Mouse (Mus musculus) v-Abl transformed pro-B cells (cell line): ENCODE results near the gene Sbk1.

Experiments used
- in situ Hi-C, 2 experiments: fragments of 400-800 bp; cut with MboI; formaldehyde crosslinking; loops; one replicate each; pipeline ENCODE4 v1.15.1; 2025; ENCODE audit not compliant: unreplicated experiment in 2 of 2

Gene Sbk1

DNA sequence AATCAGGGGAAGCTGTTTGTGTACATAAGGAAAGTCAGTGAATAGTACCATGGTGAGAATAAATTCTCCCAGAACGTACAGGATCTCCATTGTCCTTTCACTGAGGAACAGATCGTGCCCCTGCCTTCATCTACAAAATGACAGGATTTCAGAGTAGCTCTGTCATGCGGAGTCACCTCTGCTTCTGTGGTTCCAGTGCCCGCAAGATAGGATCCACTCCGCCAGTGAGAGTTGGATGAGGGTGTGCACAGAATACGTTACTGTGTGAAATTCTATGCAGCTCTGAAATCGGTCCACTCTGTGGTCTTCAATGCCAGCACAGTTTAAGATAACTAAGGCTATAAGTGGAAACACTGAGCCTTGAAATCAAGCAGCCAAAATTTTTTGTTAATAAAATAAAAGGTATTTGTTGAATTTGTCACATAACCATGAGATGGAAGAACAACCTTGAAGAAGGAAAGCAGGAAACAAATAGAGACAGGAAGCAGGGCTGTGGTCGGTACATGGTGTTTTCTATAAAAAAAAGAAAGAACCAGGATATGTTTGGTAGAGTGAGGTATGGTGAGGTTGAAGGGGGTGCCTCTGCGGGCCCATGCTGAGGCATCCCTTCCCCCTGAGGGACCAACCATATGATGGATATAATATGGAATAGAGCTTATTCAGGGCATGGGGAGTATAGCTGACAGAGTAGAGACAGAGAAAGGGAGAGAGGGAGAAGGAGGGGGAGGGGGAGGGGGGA is 57.7 kb downstream of the Sbk1 start:
- in situ Hi-C loops: no loop called here

DNA sequence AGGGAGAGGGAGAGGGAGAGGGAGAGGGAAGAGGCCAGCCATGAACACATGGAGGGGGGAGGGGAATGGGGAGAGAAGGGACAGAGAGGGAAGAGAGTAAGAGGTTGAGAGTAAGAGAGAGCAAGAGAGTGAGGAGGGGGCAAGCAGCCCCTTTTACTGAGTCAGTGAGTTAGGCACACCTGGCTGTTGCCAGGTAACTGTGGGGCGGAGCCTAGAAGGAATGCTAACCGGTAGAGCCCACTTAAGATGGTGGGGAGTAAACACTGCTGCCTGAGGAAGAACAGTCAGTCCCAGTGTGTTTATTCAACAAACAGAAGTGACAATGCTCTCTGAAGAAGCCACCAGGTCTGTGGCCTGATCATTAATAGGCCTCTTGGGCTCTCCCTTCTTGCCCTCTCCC is 58.3 kb downstream of the Sbk1 start:
- in situ Hi-C loops: no loop called here

DNA sequence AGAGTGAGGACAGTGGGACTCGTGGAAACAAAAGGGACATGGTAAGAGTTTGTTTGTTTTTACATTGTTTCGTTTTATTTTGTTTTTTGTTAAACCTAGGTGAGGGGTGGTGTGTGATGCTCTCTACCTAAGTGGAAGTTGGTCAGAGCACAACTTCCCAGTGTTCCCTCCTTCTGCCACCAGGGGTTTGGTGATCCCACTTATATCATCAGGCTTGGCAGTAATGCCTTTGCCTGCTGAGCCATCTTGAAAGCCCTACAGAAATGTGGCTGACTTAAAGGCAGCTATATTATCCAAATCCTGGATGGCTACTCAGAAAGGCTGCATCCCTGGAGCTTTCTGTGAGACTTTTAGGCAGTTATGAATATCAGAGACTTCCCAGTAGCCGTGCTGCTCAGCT is 60.3 kb downstream of the Sbk1 start:
- in situ Hi-C loops: no loop called here

DNA sequence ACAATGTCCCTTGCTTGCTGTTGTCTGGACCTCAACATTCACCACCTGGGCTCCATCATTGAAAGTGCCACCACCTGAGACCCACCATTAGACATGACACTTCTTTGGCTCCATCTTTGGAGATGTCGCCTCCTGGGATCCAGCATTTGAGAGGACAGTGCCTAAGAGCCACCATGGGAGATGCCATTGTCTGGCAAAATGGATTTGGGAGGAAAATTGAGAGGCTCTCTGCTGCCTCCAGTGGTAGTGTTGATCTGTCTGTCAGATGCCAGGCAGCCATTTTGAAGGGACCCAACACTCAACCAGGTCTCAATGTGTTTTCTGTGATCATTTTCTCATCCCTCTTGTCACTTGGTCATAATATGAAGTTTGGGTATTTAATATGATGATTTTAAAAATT is 63.1 kb downstream of the Sbk1 start:
- in situ Hi-C loops: no loop called here

DNA sequence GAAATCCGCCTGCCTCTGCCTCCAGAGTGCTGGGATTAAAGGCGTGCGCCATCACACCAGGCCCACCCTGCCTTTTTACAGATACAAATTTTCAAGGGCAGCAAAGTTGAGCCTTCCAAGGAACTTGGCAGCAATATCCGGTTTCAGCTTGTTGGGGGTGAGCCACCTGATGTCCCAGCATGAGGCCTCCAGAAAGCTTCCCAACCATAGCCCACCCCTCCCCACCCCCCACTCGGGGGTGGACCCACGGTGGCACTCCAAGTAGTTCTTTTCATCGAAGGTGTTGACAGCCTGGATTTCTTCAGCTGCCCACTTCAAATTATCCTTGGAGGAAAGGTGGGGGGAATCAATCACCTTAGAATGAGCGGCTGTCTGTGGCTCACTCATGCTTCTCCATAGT is 66.5 kb downstream of the Sbk1 start:
- in situ Hi-C loops: no loop called here

DNA sequence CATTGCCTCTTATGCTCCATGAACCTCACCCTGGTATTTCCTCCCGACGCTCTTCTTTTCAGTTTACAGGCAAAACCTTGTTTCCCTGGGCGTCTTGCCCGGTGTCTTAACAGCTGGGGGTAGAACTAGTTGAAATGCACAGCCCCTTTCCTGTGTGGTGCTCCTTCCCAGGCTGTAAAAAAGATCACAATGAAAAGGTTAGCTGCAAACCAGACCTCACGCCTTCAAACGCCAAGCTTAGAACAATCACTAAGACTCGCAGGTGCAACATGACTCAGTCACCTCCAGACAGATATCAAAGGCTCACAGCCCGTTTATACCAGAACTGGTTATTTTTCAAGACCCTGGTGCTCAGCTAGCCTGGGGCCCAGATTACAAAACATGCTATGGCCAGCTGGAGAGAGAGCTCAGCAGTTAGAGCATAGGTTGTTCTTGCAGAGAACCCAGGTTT is 67.1 kb downstream of the Sbk1 start:
- in situ Hi-C loops: no loop called here

DNA sequence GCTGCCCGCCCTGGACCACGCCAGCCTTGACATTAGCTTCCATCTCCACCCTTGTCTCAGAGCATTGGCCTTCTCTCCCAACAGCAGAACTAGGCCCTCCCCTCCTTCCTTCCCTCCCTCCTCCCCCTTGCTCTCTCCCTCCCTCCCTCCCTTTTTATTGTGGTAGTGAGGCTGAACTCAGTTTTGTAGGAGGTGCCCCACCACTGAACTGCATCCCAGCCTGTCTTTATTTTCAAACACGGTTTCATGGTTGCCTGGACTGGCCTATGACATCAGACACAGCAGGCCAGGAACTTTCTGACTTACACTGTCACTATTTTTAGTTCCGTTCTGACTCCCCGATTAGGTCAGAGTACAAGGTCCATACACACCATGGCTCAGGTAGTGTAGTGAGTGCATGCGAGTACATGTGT is 67.8 kb downstream of the Sbk1 start:
- in situ Hi-C loops: no loop called here

DNA sequence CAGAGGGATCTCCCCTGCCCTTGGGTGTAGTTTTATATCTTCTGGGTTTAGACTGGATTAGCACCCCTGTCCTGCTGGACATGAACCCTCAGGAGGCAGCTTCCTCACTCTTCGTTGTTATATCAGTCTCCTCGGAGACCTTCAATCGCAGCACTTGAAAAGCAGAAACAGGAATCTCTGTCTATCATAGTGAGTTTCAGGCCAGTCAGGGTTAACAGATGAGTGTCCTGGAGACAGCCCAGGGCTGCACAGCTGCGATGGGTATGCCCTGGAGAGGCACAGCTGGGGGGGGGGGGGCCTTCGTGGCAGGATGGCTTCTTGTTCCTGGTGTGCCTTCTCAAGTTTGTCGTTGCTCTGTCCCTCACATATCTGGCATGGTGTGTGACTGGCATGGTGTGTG is 68.5 kb downstream of the Sbk1 start:
- in situ Hi-C loops: no loop called here
